Mouse (Mus musculus) liver, embryonic 14.5 days (tissue): ENCODE measurements around the gene Chn2. TPM values are rescaled to one million over a fixed set of nuclear protein-coding genes. Genes with fewer than 3 reads are reported as not detected.
A peak's percentile ranks its signal among the peaks of the same experiment; 100 is the strongest.

ENCODE experiments used
- ATAC-seq: fragments of 200-750 bp; cut with Nextera tagmentation; 2 replicates; pipeline ENCODE4 v1.8.0; 2017; ENCODE audit warnings: moderate number of reproducible peaks, mild to moderate bottlenecking, moderate library complexity; ENCODE audit not compliant: insufficient read depth
- DNase-seq, 3 experiments: peaks; one replicate each; pipeline ENCODE4 v3.0.0-alpha.2; 2012 to 2013; ENCODE audit warnings: low read depth in 3 of 3, low spot score in 3 of 3
- H3K27ac ChIP-seq: fragments of 300-500 bp; sonication (generic); 2 replicates; pipeline ENCODE4 v1.5.1; 2014; ENCODE audit warnings: moderate library complexity, mild to moderate bottlenecking, control low read depth, inconsistent platforms
- H3K27me3 ChIP-seq: fragments of 300-500 bp; sonication (generic); 2 replicates; pipeline ENCODE4 v1.6.1; 2014; ENCODE audit warnings: mild to moderate bottlenecking, low read length, moderate library complexity; ENCODE audit not compliant: control insufficient read depth, insufficient read depth
- H3K36me3 ChIP-seq: fragments of 300-500 bp; sonication (generic); replicated peaks from 2 replicates; pipeline ENCODE4 v1.6.1; 2014; ENCODE audit warnings: low read depth; ENCODE audit not compliant: control insufficient read depth, insufficient read depth
- H3K4me1 ChIP-seq, 2 experiments: fragments of 200-500 bp in 1 of 2; fragments of 300-500 bp in 1 of 2; sonication (generic) in 1 of 2; replicated peaks; 2 replicates each; pipeline ENCODE4 v1.6.1; 2012 to 2014; ENCODE audit warnings: antibody characterized with exemption in 1 of 2, inconsistent platforms in 1 of 2, low read length in 1 of 2; ENCODE audit not compliant: control insufficient read depth in 2 of 2, insufficient read depth in 2 of 2
- H3K4me2 ChIP-seq: fragments of 300-500 bp; sonication (generic); 2 replicates; pipeline ENCODE4 v1.6.1; 2014; ENCODE audit warnings: low read depth, mild to moderate bottlenecking, control low read depth, moderate library complexity
- H3K4me3 ChIP-seq, 2 experiments: fragments of 200-500 bp in 1 of 2; fragments of 300-500 bp in 1 of 2; sonication (generic) in 1 of 2; 2 replicates each; pipeline ENCODE4 v1.5.1; 2012 to 2014; ENCODE audit warnings: low read depth in 2 of 2, low read length in 2 of 2, mild to moderate bottlenecking in 2 of 2, control low read depth in 1 of 2, inconsistent platforms in 1 of 2, moderate library complexity in 1 of 2; ENCODE audit not compliant: insufficient read depth in 1 of 2
- H3K9ac ChIP-seq: fragments of 300-500 bp; sonication (generic); replicated peaks from 2 replicates; pipeline ENCODE4 v1.6.1; 2014; ENCODE audit warnings: mild to moderate bottlenecking, control low read depth, moderate library complexity
- H3K9me3 ChIP-seq: fragments of 300-500 bp; sonication (generic); 2 replicates; pipeline ENCODE4 v1.6.1; 2016; ENCODE audit warnings: low read length, mixed read lengths; ENCODE audit not compliant: control insufficient read depth
- CTCF ChIP-seq: IDR thresholded peaks from 2 replicates; pipeline ENCODE4 v1.5.1; 2016; ENCODE audit warnings: antibody characterized with exemption, low read depth, control low read depth
- EP300 ChIP-seq: IDR thresholded peaks from 2 replicates; pipeline ENCODE4 v1.6.1; 2016; ENCODE audit warnings: antibody characterized with exemption, low read depth
- WGBS: fragments of 180-500 bp; shearing (Covaris S2); extraction: QIAGEN DNeasy Blood & Tissue Kit; methylation state at CpG from one replicate; pipeline ENCODE4 v1.1.7; 2014; ENCODE audit not compliant: insufficient replicate concordance; 5-methylcytosine and 5-hydroxymethylcytosine counted together
- polyA plus RNA-seq, 2 experiments: library from polyadenylated mRNA; depleted of rRNA in 1 of 2; stranded (reverse) in 1 of 2; unstranded in 1 of 2; fragments of >200 nt; fragmentation: Nextera tagmentation in 1 of 2; extraction: Ambion mirVana in 1 of 2; gene quantifications; 2 replicates each; pipeline versions ENCODE4 v1.2.1 to v1.2.3; 2012 to 2014

Chn2 gene
- polyA plus RNA-seq, 2 experiments = 1.7 to 4.3 TPM

DNA sequence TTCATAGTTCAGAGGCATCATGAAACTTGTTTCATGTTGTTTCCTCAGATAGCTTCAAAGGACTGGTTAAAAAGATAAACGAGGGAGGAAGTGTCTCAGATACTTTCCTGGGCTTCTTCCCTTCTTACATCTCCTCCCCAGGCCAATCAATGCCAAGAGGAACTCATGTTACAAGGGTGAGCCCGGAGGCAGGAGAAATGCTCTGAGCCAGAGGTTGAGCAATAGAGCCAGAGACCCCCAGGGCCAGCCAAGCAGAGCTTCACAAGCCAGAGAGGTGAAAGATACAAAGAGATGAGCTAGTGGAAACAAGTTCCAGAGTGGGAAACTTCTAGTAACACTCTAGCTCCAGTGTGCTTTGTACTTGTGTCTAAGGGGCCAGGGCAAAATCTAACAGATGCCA, 38.9 kb downstream of the Chn2 start:
- WGBS = 11% methylated on average over 2 of the region's 2 CpGs
- Histone ChIP-seq H3K9ac (no peak overlapping the region), H3K27ac (no peak overlapping the region), H3K27me3 (no peaks in the 10 kb centered on the region), H3K4me1 (peaks cover 0 to 2% of the 10 kb centered on the region in 2 experiments; a peak in 2 of 4 replicates), H3K9me3 (no peaks in the 10 kb centered on the region), H3K4me2 (no peak overlapping the region), H3K36me3 (no peaks in the 10 kb centered on the region), H3K4me3 (no peak overlapping the region)
- DNase-seq (no peak), ATAC-seq (no peak)
- TF ChIP-seq CTCF = no peak
- TF ChIP-seq EP300 = no peak

DNA sequence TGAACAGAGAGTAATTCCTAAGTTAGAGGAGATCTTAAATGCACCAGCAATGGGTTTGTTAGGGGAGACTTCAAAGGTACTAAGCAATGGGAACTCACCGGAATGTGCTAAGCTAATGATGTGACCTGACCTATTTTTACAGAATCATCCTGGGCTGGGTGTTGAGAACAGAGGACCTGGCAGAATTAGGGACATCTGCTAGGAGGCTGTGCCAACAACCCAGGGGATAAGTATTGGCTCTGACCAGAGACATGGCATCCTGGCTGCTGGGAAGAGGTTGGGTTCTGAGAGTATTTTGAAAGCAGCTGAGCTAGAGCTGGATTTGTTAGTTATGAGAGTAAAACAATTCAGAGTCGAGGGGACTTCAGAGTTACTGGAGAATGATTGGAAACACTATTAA, 40.5 kb downstream of the Chn2 start:
- TF ChIP-seq EP300 (no peak), CTCF (no peak)
- H3K27ac ChIP-seq = no peak overlapping the region
- no peak overlapping the region for H3K9ac ChIP-seq
- no peaks in the 10 kb centered on the region for H3K9me3 ChIP-seq
- peaks cover 0 to 2% of the 10 kb centered on the region in 2 experiments; a peak in 2 of 4 replicates for H3K4me1 ChIP-seq
- no peaks in the 10 kb centered on the region for H3K36me3 ChIP-seq
- ATAC-seq (no peak), DNase-seq (no peak)
- no peaks in the 10 kb centered on the region for H3K27me3 ChIP-seq
- 61% methylated on average over 2 of the region's 2 CpGs for WGBS
- H3K4me2 ChIP-seq = no peak overlapping the region
- no peak overlapping the region for H3K4me3 ChIP-seq

DNA sequence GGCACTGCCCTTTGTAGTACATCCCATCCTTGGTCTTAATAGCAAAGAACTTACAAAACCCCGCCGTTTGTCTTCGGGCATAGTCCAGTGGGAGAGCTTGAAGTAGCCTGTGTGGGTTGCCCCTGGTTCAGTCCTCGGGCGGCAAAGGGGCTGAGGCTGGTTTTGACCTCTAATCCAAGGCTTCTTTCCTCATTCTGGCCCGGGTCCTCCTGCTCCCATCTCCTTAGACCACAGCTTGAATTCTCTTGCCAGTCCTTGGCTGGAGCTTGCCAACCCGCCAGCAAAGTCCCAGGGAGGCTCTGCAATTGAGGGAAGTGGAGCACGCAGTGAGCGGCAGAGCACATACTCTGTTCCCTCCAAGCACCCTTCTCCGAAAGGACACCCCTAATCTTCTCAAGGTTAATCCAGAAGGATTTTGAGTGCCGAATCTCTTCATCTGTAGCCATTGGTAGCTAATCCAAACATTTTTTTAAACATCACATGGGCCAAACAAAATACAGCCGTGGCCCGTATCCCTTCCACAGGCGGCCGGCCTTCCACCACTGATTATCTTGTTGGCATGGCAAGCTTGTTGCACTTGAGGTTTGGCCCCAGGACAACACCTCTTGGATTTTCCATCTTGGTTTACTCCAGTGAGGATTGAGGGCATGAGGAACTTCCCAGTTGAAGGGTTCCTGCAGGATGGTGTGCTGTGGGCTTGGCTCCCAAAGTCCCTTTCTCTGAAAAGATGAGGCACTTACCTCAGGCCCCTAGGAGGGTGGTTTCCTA, 41.3 kb downstream of the Chn2 start:
- Histone ChIP-seq H3K27ac (no peak overlapping the region), H3K36me3 (no peaks in the 10 kb centered on the region), H3K4me3 (no peak overlapping the region), H3K9ac (no peak overlapping the region), H3K4me2 (no peak overlapping the region), H3K4me1 (peaks cover 0 to 2% of the 10 kb centered on the region in 2 experiments; a peak in 2 of 4 replicates), H3K27me3 (no peaks in the 10 kb centered on the region), H3K9me3 (no peaks in the 10 kb centered on the region)
- WGBS = 76% methylated on average over 15 of the region's 15 CpGs
- ATAC-seq (no peak), DNase-seq (no peak)
- no peak for TF ChIP-seq CTCF
- TF ChIP-seq EP300 = no peak

DNA sequence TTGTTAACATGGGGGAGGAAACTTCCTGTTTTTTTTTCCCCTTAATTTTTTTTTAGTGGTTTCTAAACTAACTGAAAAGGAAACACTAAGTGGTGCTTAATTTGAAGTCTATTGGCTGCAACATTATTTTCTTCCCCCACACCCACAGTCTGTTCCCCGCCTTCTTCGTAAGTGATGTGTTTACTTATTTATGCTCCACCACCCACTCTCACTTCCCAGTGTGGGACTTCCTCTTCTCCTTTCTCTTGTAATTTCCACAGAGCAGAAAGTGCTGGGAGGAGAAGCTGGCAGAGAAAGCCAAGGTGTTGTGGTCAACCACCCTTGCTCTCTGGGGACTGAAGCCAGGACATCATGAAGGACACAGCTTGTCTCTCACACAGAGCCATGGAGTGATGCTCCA, 43.2 kb downstream of the Chn2 start:
- H3K4me2 ChIP-seq = no peak overlapping the region
- peaks cover 0 to 2% of the 10 kb centered on the region in 2 experiments; a peak in 2 of 4 replicates for H3K4me1 ChIP-seq
- no peaks in the 10 kb centered on the region for H3K36me3 ChIP-seq
- no peak overlapping the region for H3K4me3 ChIP-seq
- no peak overlapping the region for H3K9ac ChIP-seq
- DNase-seq = peak in 1 of 3 experiments; percentile 23
- H3K9me3 ChIP-seq = no peaks in the 10 kb centered on the region
- WGBS = 41% methylated on average over 2 of the region's 2 CpGs
- ATAC-seq = no peak
- TF ChIP-seq EP300 = no peak
- no peak for TF ChIP-seq CTCF
- no peak overlapping the region for H3K27ac ChIP-seq
- no peaks in the 10 kb centered on the region for H3K27me3 ChIP-seq

DNA sequence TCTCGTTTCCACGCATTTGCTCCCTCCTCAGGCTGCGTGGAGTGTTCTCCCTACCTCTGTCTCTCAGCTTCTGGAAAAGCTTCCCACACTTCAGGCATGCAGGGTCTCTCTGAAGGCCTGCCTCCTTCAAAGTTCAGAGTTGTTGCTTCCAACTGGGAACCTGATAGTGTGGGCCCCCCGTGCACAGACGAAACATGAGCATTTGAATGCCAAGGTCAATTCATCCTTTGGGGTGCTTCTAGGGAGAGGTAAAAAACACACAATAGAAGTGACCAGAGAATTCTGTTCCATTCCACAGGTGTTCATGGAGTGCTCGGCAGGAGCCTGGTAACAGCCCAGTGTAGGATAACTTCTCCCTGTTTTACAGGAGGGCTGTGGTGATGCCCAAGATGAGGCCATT, 44.7 kb downstream of the Chn2 start:
- Histone ChIP-seq H3K27me3 (no peaks in the 10 kb centered on the region), H3K9me3 (no peaks in the 10 kb centered on the region), H3K36me3 (no peaks in the 10 kb centered on the region), H3K27ac (no peak overlapping the region), H3K4me1 (no peaks in the 10 kb centered on the region), H3K9ac (no peak overlapping the region), H3K4me3 (no peak overlapping the region), H3K4me2 (no peak overlapping the region)
- DNase-seq (no peak), ATAC-seq (no peak)
- 70% methylated on average over 6 of the region's 6 CpGs for WGBS
- no peak for TF ChIP-seq CTCF
- no peak for TF ChIP-seq EP300
